Mouse (Mus musculus) T-helper 17 cell (primary cell): ENCODE measurements around the gene Insig2.

Experiments used
- in situ Hi-C, 2 experiments: fragments of 300-600 bp; cut with MboI, MseI; formaldehyde crosslinking; loops; 1 replicate in 1 of 2; 2 replicates in 1 of 2; pipeline ENCODE4 v1.15.1; 2025; ENCODE audit warnings: high pct_unique_total_duplicates in 2 of 2

The Insig2 gene

DNA sequence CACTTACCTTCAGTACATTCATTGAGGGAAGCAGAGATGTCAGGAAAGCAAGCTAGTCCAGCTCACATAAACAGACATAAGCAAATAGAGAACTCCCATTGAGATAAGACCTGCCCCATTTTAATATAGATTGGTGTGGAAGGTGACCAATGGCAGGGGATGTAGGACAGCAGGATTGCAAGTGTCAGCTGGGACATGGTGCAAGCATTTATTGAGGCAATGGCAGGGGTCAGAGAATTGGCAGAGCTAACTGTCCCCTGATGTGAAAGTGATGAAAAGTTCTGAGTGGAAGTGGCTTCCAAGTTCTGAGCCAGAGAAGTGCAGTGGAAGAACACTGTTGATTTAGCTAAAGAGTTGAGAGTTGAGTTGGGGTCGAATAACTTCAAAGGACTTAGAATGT, at the start of gene Insig2:
TSS of gene Insig2 (minus strand) at position 105 of the 400 bp plus-strand sequence.
- in situ Hi-C loops, result loop anchor here in 1 of 2 experiments (10.0 kb wide), 1 partner anchor 232 kb away; the partner anchor contains the start of gene Ddx18

DNA sequence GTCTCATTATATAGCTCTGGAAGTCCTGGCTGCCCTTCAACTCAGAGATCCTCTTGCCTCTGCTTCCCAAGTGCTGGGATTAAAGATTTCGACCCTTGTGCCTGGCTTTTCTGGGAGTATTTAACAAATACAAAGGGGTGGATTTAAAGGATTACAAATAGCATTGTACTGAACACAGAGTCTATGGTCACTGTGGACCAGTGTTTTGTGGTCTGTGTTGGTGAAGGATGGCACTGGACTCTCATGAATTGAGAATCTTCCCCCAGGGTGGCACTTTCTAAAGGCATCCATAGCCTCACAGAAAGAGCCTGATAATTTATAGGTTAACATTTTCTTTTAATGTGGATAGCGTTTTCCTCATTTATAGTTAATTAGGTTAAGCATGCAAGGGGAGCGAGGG, 49.2 kb upstream of the Insig2 start:
- in situ Hi-C loops, result loop anchor here (25.0 kb wide), 1 partner anchor 794 kb away; no protein-coding TSS in a partner anchor

- in situ Hi-C loops, result loop anchor here (25.0 kb wide), 1 partner anchor 793 kb away; no protein-coding TSS in a partner anchor
Measured at GRCm38 (mm10) chr1:121380033-121380432, 47.6 kb upstream of the Insig2 start.

GRCm38 (mm10) chr1:121377901-121378300, 45.5 kb upstream of the Insig2 start:
- in situ Hi-C loops, result loop anchor here (25.0 kb wide), 1 partner anchor 791 kb away; no protein-coding TSS in a partner anchor

DNA sequence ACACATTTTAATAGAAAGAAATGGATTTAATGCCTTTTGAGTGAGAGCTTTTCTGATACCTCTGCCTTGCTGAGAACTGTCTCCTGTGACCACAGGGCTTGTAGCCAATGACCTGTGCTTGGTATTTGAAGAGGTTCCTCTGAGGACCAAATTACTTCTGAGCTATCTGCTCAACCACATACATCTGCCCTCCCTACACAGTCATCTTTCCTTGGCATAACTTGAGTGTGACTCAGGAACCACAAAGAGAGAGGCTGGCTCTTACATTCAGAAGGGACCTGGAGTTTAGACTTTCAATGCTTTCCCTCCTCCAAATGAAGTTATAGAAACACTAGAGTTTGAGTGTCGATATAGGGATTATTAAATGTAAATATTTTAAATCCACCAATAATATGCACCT, 45.0 kb upstream of the Insig2 start:
- in situ Hi-C loops, result loop anchor here (25.0 kb wide), 1 partner anchor 790 kb away; no protein-coding TSS in a partner anchor

DNA sequence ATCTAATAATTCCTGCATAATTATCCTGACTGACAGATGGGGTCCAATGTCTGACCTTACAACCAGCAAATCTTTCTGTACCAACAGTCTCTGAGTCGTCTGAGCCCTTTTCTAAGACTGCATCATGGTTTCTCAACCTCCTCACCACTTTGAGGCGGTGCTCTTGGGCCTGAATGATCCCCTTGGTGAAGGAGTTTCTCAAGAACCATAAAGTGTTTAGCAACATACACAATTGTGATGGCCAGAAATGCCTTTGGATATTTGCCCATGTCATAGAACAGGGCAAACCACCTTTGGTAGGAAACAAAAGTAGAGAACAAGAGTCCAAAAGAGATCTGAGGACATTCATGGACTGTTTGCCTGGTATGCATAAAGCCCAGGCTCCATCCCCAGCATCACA, 41.2 kb upstream of the Insig2 start:
- in situ Hi-C loops, result no loop called here

DNA sequence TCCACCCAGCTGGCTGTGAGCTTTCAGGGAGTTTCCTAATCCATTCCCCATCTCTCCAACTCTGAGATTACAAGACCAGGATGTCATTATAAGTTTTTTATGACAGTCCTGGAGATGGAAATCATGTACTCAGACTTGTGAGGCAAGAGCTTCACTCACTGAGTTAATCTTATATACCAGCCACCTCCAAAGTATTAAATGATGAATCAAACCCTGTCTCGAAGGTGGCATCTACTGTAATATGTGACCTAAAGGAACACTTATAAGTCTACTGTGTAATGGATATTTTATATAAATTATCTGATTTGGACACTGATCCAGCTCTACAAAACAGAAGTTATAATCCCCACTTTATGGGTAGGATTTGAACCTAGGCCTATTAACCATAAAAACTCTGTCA, 40.3 kb upstream of the Insig2 start:
- in situ Hi-C loops, result no loop called here

- in situ Hi-C loops, result no loop called here
Measured at GRCm38 (mm10) chr1:121371449-121371848, 39.1 kb upstream of the Insig2 start.

DNA sequence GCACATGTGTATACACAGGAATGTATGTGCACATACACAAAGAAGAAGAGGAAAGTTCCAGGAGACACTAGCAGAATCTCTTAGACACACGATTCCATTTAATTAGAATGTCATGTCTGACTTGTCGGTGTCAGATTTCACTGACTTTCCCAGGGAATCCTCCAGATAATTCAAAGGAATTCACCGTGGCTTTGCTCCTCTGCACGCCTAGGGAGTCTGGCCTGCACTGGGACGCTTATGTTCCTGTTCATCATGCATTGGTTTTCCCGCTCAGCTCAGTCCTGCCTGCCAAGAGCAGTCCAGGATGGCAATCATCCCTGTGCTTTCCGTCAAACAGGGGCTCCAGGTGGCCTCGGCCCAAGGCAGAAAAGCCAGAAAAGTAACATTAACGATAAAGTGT, 34.9 kb upstream of the Insig2 start:
- in situ Hi-C loops, result no loop called here

GRCm38 (mm10) chr1:121360561-121360960, 28.2 kb upstream of the Insig2 start:
- in situ Hi-C loops, result no loop called here

DNA sequence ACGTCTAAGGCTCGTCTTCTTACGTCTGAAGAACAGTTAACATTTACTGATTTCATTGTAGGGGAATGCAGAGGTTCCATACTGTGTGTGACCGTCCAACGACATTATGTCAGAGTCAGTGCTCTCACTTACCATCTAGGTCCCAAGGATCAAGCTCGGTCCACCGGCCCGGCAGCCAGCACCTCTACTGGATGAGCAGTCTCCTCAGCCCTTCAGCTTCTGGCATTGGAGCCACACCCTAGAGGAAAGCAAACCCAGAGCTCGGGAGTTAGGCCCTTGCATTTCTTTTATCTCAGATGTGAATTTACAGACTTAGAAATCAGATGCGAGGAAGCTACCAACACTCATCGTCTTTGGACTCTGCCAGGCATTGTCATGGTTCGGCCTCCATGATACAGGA, 27.3 kb upstream of the Insig2 start:
- in situ Hi-C loops, result no loop called here

DNA sequence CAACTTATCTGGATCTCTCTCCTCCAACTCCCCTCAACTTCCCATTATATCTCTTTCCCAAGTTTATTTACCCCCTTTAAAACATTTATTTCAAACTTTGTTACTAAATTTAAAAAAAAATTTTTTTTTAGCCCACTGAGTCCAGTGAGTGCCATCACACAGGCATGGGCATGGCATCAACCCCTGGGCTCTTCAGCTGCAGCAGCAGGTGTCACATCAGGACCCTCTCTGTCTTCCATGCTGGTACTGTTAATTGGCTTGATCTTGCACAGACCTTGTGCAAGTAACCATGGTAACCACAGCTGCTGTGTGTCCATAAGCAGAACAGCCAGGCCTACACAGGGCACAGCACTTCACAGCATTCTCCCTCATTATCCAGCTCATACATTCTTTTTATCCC, 21.4 kb upstream of the Insig2 start:
- in situ Hi-C loops, result no loop called here

- in situ Hi-C loops, result no loop called here
Measured at GRCm38 (mm10) chr1:121351037-121351436, 18.6 kb upstream of the Insig2 start.

GRCm38 (mm10) chr1:121350616-121351015, 18.2 kb upstream of the Insig2 start:
- in situ Hi-C loops, result no loop called here

DNA sequence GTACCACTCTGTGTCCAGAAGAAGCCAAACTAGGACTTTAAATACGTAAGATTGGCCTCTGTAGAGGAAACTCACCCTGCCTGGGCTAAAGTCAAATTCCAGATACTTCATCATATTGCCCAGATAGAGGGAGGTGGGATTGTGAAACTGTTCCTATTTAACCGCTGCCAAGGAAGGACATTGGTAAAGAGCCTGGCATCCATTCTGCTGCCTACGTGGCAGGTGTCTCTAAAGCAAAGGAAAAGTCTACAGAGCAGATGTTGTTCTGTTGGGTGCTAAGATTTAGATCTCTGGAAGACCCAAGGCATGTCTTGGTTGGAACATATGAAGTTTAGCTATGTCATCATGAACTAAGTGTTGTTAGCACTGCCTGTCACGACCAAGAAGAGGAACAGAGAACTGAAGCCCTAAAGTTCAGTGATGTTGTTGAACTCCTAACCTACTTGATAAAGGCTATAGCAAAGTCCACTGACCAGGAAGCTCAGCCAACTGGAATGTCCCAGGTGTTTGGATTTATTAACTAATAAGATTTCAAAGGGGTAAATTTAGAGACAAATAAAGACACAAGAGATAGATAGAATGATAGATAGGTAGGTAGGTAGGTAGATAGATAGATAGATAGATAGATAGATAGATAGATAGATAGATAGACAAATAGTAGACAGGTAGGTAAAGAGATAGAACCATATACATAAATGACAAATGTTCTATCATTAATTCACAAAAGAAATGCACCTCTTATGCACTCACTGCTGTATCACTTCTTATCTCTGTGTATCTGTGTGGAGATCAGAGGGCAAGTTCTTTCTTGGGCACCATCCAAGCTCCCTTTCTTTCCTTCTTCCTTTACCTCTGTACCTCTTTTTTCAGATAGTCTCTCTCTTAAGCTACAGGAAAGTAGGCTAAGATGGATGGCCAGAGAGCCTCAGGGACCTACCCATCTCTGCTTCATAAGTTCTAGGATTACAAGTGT, 16.8 kb upstream of the Insig2 start:
- in situ Hi-C loops, result no loop called here

- in situ Hi-C loops, result no loop called here
Measured at GRCm38 (mm10) chr1:121343966-121344365, 11.6 kb upstream of the Insig2 start.

DNA sequence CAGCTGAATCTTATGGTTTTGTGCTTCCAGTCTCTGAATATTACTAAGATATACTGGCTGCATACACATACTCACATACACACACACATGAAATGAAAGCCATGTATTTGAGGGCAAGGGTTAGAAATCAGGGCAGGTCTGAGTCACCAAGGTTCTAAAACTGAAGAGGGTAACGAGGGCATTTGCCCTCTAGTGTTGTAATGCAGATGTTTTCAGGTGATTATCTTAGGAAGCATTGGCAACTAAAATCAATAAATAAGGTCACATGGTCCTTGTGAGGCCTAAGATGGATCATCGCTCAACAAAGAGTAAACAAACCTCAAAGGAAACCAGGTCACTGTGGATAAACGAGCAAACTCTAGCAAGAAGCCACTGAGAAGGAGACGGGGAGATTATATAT, 3.4 kb upstream of the Insig2 start:
- in situ Hi-C loops, result loop anchor here (5.0 to 10.0 kb wide), 2 partner anchors 97 to 229 kb away; partner anchors contain the start of genes Ccdc93 (in 1 of the 2) and Ddx18 (in 1 of the 2)

GRCm38 (mm10) chr1:121333986-121334703, 1.8 kb upstream of the Insig2 start:
- in situ Hi-C loops, result loop anchor here in 1 of 2 experiments (10.0 kb wide), 1 partner anchor 231 kb away; the partner anchor contains the start of gene Ddx18

- in situ Hi-C loops, result loop anchor here in 1 of 2 experiments (10.0 kb wide), 1 partner anchor 234 kb away; the partner anchor contains the start of gene Ddx18
Measured at GRCm38 (mm10) chr1:121330621-121331020, 1.8 kb downstream of the Insig2 start.

DNA sequence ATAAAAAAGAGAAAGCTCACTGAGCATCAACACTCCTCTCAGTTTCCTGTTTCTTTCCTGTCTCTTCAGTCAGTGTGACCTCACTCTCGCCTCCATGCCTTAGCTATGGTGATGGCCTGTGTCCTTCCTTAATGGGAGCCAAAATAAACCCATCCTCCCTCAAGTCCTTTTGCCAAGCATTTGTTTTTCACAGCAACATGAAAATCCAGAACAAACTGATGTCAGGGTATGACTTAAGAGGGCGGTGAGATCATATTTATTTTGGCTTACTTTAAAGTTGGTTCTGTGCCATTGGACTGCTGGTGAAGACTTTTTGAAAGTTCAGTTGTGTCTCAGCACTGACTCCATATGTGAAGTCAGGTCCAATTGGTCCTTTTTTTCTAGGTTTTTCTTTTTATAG, 3.0 kb downstream of the Insig2 start:
- in situ Hi-C loops, result loop anchor here in 1 of 2 experiments (5.0 to 10.0 kb wide), 2 partner anchors 238 to 1195 kb away; partner anchors contain the start of gene Ddx18

DNA sequence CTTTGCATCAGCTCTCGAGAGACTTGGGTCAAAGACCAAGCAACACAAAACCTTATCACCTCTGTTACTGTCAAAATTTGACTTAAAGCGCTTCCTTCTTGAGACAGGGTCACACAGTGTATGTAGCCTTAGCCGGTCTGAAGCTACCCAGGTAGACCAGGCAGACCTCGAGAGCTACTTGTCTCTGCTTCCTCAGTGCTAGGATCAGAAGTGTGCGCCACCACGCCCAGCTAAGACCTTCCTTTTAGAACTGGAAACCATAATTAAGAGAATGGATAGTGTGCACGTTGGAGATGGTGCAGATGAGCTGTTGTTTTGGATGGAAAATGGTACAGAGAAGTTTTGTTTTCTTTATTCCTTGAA, 4.2 kb downstream of the Insig2 start:
- in situ Hi-C loops, result loop anchor here in 1 of 2 experiments (5.0 to 10.0 kb wide), 2 partner anchors 239 to 1193 kb away; partner anchors contain the start of gene Ddx18
